In genomic region chr12:26444511-26444910, GRCm38 (mm10) we compare ENCODE assay signal across 8 mouse cellular contexts.
"Had no signal": no experiment of that assay in that cellular context is flagged by ENCODE, and none has a peak within 500 bp of the region (broad histone marks: within the 10 kb centered on the region; RNA-seq: fewer than 3 reads in every experiment).

No protein-coding gene starts in this region.

- H3K27me3 ChIP-seq: lung, embryonic 15.5 days; midbrain, embryonic 13.5 days; midbrain, embryonic 15.5 days; neural tube, embryonic 12.5 days; stomach, embryonic 15.5 days had no signal

- H3K9ac ChIP-seq: lung, embryonic 15.5 days; midbrain, embryonic 13.5 days; midbrain, embryonic 15.5 days; neural tube, embryonic 12.5 days; stomach, embryonic 15.5 days had no signal

- H3K36me3 ChIP-seq: lung, embryonic 15.5 days; midbrain, embryonic 13.5 days; midbrain, embryonic 15.5 days; neural tube, embryonic 12.5 days; stomach, embryonic 15.5 days had no signal

- H3K4me3 ChIP-seq: lung, embryonic 15.5 days; megakaryocyte, embryonic 14.5 days; midbrain, embryonic 13.5 days; midbrain, embryonic 15.5 days; neural tube, embryonic 12.5 days; stomach, embryonic 15.5 days had no signal

- H3K27ac ChIP-seq: lung, embryonic 15.5 days; macrophage; midbrain, embryonic 13.5 days; midbrain, embryonic 15.5 days; neural tube, embryonic 12.5 days; stomach, embryonic 15.5 days; stomach, postnatal 0 days had no signal

- H3K4me1 ChIP-seq: midbrain, embryonic 13.5 days; midbrain, embryonic 15.5 days; neural tube, embryonic 12.5 days; stomach, embryonic 15.5 days had no signal
